Mouse (Mus musculus): ENCODE measurements around the gene Aadac.
A peak's percentile ranks its signal among the peaks of the same experiment; 100 is the strongest.

Aadac gene

DNA sequence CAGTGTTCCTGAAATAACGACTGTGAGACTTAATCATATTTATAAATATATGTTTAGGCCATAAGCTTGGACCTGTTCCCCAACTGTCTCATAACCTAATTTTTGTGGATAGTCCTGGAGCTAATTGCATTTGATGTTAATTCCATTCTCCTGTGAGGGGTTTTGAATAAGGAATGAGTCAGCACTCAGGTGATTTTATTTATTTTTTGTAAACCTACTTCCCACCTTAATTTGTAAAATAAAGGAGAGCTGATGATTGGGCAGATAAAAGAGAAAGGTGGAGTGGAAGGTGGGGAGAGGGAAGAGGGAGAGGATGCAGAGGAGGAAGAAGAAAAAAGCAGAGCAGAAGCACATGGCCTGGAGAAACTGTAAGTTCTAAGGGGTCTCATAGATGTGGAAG lies at the start of gene Aadac:
Gene Aadac (plus strand): TSS at position 301 of the 400 bp plus-strand sequence.
- no peak for DNase-seq

DNA sequence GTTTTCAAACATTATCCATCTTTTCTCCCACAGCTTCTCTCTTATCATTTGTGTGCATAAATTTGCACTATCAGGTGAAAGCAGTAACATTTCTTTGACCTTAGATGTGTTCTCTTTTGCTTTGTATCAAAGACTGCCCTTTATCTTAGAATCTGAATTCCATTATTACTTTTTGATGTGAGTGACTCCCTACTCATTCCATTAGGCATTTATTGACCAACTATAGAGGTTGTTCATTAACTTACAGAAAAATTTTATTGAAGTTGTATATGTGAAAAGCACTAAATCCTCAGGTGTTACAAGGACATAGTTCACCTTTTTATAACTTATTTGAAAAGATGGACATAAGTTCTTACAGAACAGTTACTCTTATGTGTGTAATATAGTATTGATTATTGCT lies 21.9 kb upstream of the Aadac start:
- no peak for DNase-seq

DNA sequence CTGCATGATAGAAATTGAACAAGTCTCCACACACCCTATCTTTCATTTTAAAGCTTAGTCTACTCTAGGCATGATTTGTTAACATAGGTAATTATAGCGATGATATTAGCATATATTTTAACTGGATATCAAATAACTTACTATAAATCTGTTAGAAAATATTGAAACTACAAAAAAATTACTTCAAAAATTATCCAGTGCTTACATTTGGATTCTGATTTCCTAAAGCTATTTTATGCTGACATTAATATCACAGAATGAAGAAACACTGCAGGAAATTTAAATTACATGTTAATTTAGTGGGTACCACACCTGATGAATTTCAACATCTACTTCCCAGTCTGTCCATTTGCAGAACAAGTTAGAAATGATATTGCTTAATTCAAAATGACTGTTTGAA lies 19.1 kb upstream of the Aadac start, which contains the start of gene Aadacl2:
Gene Aadacl2 (plus strand): TSS at position 301 of the 400 bp plus-strand sequence.
- DNase-seq: no peak

DNA sequence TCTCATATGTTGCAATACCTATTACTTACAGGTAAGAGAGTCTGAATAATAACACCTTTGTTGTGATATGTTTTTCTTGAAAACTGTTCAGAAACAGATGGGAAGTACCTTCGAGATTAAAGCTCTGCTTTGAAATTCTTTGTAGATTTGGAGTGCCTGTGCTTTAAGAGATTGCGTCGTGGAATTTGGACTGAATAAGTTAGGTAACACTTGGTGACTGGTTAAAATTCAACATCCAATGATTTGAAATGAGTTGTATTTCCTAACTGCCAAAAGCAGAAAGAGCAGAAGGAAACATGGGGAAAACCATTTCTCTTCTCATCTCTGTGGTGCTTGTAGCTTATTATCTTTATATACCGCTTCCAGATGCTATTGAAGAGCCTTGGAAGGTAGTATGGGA lies 6.0 kb downstream of the Aadac start:
- DNase-seq: no peak

DNA sequence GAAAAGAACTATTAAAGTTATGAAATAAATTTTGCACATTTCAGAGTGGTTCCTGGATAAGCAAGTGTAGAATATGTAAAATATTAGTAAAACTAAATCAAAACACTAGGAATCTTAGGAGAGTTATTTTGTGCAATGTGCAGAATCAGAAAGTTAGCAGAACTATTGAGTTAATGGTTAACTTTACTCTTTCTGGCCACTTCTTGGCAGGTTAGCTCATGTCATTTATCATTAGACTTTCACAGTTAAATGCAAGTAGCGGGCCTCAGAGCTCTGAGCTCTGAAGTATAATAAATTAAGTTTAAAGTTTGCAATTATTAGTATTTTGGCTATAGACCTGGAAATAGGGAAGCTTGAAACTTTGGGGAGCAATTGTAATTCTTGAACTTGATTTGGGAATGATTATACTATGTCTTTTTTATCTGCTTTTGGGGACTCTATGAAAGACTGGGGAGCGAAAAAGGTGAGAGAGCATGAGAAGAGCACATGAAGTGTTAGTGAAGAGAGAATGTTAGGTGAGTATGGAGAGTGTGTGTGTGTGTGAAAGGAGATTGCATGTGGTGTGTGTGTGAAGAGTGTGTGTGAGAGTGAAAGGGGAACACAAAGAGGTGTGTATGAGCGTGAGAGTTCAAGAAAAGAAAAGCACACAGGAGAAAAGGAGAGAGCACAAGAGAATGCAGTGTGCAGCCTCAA lies 20.9 kb downstream of the Aadac start:
- DNase-seq: no peak

DNA sequence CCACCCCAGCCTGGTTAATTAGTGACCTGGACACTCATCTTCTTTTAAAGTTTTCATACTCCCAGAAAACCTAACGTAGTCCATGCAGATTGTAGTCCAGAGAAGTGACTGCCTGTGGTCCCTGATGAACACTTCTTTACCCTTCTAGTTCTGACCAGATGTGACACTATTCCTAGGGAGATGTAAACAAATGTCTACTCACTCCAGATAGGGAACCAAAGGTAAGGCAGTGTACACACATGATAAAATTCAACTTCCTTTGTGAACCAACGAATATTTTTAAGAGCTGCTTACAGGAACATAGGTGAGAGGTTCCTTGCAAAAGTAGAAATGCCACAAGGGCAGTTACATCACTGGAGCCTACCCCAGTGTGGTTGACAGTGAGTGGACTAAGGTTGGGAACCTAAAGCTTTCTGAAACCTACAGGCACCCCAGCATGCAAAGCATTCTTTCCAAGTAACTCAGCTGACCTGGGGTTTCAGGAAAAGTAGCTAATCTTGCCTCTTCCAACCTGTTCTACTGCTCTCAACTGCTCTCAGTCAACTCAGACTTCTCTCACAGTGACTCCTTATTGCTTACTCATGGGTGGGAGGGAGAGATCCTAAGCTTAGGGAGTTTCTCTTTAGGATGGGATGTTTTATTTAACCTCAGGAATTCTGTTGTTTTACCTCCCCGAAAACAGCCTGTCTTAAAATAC lies 27.9 kb downstream of the Aadac start:
- no peak for DNase-seq

DNA sequence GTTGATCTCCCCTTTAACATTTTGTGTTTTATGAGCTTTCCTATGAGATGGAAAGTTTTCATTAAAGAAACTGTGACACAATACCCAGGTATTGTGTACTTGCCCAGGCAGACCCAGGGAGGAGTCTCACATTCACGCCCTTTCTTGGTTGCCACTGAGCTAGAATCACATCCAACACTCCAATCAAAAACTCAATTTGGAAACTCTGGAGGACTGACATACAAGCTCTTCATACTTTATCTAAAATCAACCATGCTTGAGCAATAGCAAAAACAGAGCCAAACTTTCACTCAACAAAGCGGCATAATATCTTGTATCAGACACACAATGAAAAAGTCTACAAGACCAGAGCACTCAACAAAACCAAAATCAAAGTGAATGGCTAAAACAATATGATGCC lies 28.4 kb downstream of the Aadac start:
- DNase-seq: no peak

DNA sequence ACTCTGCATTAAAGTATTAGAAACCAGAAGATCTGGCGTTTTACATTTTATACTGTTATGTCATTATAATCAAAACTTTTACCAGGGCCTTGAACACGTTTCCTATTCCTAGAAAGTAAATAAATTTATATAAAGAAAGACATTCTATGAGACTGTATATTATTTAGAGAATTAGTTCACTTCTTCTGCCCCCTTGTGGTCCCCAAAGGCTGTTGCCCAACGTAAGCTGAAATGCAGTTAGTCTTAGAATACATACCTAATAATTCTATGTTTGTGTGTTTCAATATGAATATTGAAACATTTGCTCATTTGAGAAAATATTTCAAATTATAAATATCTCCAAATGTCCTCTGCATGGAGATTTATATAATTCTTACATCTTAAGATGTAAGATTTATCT lies 30.9 kb downstream of the Aadac start:
- DNase-seq: peak; percentile 5

DNA sequence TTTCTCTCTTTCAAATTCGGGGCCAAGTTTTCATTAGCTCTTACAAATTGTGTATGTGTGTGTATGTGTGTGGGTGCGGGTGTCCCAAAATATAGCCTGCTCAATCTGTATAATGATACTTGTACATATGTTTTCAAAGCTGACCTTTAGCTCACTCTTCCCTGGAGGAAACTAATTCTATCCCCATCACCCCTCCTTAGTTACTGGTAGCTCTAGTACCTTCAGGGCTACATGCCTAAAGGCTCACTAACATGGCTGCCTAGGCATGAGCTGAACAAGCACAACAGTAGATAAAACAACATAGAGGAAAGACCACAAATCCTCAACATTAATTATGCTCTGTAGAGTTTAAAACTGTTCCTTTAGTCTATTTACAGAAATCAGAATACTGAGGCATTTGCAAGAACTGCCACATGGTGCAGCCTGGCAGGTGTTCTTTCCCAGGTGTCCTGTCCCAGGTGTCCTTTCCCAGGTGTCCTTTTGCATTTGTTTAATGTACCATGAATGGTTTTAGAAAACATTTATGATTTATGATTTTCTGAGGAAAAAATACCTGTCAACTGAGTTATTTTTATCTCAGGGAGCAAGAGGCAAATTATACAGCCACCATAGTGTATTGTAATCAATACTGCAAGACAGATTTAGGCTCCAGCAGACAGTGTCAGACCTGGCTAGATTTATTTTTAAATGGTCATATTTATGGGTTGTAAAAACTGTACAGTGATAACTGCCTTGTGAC lies 31.7 kb downstream of the Aadac start:
- no peak for DNase-seq

DNA sequence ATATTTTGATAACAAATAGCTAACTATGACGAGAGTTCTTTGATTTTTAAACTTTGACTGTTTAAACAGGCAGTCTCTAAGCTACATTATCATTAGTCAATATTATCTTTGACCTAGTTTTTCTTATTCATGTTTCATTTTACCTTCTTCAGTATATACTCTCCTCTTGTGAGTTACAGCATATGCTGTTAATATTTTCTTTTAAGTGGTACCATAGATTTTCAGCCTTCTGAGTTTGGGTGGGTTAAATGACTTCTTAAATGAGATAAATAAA lies 32.2 kb downstream of the Aadac start:
- no peak for DNase-seq

DNA sequence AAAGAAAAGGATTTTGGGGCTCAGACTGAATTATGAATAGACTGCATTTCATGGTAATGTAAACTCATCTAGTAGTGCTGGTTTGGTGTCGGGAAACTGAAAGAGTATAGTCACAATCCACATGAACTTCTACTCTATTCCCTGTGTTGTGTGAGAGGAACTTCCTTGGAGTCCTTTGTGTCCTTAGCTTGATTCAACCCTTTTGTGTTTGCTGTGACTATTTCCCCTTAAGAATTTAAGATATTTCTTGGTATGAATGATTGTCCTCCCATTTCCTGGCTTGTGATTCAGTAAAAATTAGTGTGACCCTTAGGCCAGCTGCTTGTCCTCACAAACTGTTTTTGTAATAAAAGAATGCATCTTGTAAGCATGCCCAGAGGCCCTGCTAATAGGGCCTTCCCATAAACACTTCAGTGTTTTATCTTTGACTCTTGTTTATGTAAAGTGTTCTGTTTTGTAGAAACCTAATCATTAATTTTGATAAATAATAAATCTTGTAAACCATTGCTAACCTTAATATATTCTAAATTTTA lies 53.4 kb downstream of the Aadac start:
- no peak for DNase-seq

DNA sequence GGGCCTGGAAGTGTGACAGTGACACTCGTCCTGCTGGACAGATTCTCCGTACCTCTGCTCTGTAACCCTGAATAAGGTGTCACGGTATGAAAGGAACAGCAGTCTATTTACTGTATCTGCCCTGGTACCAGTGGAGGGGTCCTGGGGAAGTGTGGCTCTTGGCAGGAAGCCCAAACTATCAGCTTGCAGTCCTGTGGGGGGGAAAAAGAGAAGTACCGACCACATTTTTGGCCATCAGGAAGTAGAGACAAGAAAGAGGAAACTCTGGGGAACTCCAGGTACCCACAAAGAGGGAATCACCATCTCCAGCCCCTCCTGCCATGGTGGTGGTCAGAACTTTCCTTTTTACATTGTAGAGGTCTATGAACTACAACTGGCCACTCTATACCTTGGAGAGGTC lies 55.1 kb downstream of the Aadac start:
- no peak for DNase-seq

DNA sequence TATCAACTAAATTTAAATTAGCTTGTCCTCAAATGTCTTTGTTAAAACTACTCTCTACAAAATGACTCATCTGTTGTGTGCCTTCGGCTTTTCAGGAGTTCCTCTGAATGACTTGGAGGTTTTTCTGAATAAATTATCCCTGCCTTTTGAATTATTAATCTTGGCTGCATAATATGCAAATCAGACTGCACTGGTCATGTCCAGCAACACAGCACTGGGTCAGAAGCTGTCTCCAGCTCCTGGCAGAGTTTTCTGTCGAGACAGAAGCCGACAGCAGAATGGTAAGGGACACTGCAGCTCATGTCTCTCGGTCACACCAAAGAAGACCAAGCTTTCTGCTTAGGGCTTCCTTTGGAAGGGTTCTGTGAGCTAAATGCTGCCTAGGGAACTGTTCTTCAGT lies 56.1 kb downstream of the Aadac start, which contains the start of gene Sucnr1:
Gene Sucnr1 (plus strand): TSS at position 222 of the 400 bp plus-strand sequence.
- no peak for DNase-seq

DNA sequence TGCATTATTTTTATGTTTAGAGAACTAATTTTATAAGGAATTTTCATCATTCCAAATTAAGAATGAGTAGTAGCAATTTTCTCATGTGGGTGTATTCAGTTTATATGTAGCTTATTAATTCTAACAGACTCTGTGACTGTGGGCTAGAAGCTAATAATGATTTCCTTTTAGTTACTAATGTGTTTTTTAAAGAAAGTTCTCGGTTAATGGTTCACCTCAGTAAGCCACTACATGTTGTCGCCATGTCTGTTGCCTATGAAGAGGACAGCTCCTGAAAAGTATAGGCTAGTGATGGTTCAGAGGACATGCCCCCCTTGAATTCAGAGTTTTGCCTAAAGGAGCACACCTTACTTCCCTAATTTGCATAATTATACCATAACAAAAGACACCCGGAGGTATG lies 57.2 kb downstream of the Aadac start:
- DNase-seq: no peak

DNA sequence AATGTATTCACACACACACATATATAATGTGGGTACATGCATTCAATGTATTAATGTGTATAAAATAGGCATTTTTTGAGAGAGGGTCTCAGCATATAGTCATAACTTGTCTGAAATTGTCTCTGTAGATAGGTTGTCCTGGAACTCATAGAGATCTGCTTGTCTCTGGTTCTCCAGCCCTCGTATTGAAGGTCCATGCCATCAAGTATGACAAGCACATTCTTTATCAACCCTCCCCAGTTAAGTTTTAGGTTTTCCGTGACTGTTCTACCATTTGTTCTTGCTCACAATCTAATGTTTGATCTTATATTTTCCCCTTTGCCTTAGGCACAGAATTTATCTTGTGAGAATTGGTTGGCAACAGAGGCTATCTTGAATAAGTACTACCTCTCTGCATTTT lies 60.2 kb downstream of the Aadac start:
- no peak for DNase-seq
